Mouse (Mus musculus) forebrain, embryonic 16.5 days (tissue): ENCODE results near the gene Aspscr1. TPM values are rescaled to one million over a fixed set of nuclear protein-coding genes. Genes with fewer than 3 reads are reported as not detected.
"Not testable (repeated sequence)": the region's sequence is repeated elsewhere in the genome, so short reads cannot be mapped to it uniquely, and the experiment has no call there.

Experiments used
- ATAC-seq: fragments of 200-750 bp; cut with Nextera tagmentation; 2 replicates; pipeline ENCODE4 v1.8.0; 2017; ENCODE audit warnings: mild to moderate bottlenecking, moderate library complexity
- H3K27ac ChIP-seq: fragments of 300-500 bp; sonication (generic); 2 replicates; pipeline ENCODE4 v1.5.1; 2014; ENCODE audit warnings: low read length, control low read depth
- H3K27me3 ChIP-seq: fragments of 300-500 bp; sonication (generic); replicated peaks from 2 replicates; pipeline ENCODE4 v1.6.1; 2014; ENCODE audit warnings: low read length; ENCODE audit not compliant: control insufficient read depth, insufficient read depth
- H3K36me3 ChIP-seq: fragments of 300-500 bp; sonication (generic); 2 replicates; pipeline ENCODE4 v1.6.1; 2014; ENCODE audit not compliant: control insufficient read depth, insufficient read depth
- H3K4me1 ChIP-seq: fragments of 300-500 bp; sonication (generic); replicated peaks from 2 replicates; pipeline ENCODE4 v1.6.1; 2014; ENCODE audit warnings: low read length; ENCODE audit not compliant: control insufficient read depth, insufficient read depth
- H3K4me2 ChIP-seq: fragments of 300-500 bp; sonication (generic); 2 replicates; pipeline ENCODE4 v1.6.1; 2014; ENCODE audit warnings: mild to moderate bottlenecking, low read length, control low read depth
- H3K4me3 ChIP-seq: fragments of 300-500 bp; sonication (generic); replicated peaks from 2 replicates; pipeline ENCODE4 v1.5.1; 2014; ENCODE audit warnings: mild to moderate bottlenecking, low read length, control low read depth
- H3K9ac ChIP-seq: fragments of 300-500 bp; sonication (generic); replicated peaks from 2 replicates; pipeline ENCODE4 v1.6.1; 2014; ENCODE audit warnings: low read depth, low read length, control low read depth
- H3K9me3 ChIP-seq: fragments of 300-500 bp; sonication (generic); 2 replicates; pipeline ENCODE4 v1.6.1; 2016; ENCODE audit warnings: low read length; ENCODE audit not compliant: control insufficient read depth
- WGBS: fragments of 180-500 bp; shearing (Covaris S2); extraction: QIAGEN DNeasy Blood & Tissue Kit; methylation state at CpG from one replicate; pipeline ENCODE4 v1.1.7; 2014; 5-methylcytosine and 5-hydroxymethylcytosine counted together
- polyA plus RNA-seq: library from polyadenylated mRNA; unstranded; fragments of >200 nt; fragmentation: Nextera tagmentation; extraction: Ambion mirVana; gene quantifications from 2 replicates; pipeline ENCODE4 v1.2.1, GENCODE M21; 2015

The Aspscr1 gene
- polyA plus RNA-seq, 1 experiment from 2014 or later, result 158 TPM

DNA sequence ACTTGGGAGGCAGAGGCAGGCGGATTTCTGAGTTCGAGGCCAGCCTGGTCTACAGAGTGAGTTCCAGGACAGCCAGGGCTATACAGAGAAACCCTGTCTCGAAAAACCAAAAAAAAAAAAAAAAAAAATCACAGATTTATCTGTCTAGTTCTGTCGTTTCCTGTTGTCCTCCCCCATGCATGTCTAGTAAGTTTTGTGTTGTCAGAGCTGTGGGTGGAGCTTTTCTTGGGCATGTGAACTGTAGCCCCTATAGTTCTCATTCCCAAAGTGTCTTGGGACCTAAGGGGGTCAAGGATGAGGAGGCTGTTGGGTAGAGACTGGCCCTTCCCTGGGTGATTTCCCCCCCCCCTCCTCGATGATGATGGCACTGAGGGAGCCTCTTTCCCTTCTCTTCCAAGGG is 3.1 kb downstream of the Aspscr1 start:
- H3K27ac ChIP-seq, H3K27me3 ChIP-seq, H3K36me3 ChIP-seq, ATAC-seq, H3K4me2 ChIP-seq, H3K9ac ChIP-seq, H3K9me3 ChIP-seq, H3K4me3 ChIP-seq: not testable (repeated sequence)
- peaks cover 10% of the 10 kb centered on the region for H3K4me1 ChIP-seq
- 92% methylated on average over 4 of the region's 5 CpGs for WGBS

DNA sequence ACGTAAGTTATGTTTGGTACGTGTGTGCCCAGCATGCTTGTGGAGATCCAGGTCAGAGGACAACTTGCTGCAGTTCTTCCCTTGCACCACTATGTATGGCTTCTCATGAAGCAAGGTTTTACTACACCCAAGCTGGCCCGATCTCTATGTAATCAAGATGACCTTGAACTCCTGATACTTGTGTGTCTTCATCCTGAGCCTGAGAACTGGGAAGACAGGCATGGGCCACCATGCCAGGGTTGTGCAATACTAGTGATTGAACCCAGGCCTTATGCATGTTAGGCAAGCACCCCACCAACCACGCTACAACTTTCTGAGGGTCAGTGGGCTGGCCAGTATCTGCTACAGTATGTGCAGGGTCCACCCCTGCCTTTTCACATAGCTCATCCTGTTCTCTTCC is 4.2 kb downstream of the Aspscr1 start:
- WGBS, result 93% methylated on average over 4 of the region's 4 CpGs
- H3K4me1 ChIP-seq, result peaks cover 10% of the 10 kb centered on the region
- no peaks in the 10 kb centered on the region for H3K9me3 ChIP-seq
- no peak overlapping the region for H3K9ac ChIP-seq
- no peak overlapping the region for H3K4me2 ChIP-seq
- no peaks in the 10 kb centered on the region for H3K27me3 ChIP-seq
- H3K36me3 ChIP-seq, result peaks cover 10% of the 10 kb centered on the region; the same call in 1 of the 2 replicates
- no peak overlapping the region for H3K4me3 ChIP-seq
- no peak for ATAC-seq
- H3K27ac ChIP-seq, result no peak overlapping the region

DNA sequence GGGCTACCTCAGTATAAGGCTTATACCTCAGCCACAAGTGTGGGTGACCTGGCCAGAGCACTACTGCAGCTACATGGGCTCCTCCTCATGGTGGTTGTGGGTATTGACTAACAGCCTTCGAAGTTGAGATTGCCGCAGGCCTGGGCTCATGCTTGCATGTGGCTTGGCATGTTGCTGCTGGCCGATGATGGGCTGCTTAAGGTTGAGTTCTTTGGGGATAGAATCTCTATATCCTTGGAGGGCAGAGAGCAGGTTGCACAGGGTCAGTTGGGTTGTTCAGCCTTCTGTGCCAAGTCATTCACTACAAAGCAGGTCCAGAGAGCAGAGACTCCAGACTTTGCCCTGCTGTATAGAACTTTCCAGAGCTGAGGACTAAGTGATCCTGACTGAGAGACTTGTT is 7.1 kb downstream of the Aspscr1 start:
- no peak overlapping the region for H3K9ac ChIP-seq
- no peak overlapping the region for H3K4me2 ChIP-seq
- H3K27ac ChIP-seq, result no peak overlapping the region
- H3K4me1 ChIP-seq, result no peaks in the 10 kb centered on the region; the same call in 1 of the 2 replicates
- H3K4me3 ChIP-seq, result no peak overlapping the region
- no peak for ATAC-seq
- H3K27me3 ChIP-seq, result no peaks in the 10 kb centered on the region
- H3K9me3 ChIP-seq, result no peaks in the 10 kb centered on the region
- 83% methylated on average over 3 of the region's 3 CpGs for WGBS
- peaks cover 16% of the 10 kb centered on the region; the same call in 1 of the 2 replicates for H3K36me3 ChIP-seq

DNA sequence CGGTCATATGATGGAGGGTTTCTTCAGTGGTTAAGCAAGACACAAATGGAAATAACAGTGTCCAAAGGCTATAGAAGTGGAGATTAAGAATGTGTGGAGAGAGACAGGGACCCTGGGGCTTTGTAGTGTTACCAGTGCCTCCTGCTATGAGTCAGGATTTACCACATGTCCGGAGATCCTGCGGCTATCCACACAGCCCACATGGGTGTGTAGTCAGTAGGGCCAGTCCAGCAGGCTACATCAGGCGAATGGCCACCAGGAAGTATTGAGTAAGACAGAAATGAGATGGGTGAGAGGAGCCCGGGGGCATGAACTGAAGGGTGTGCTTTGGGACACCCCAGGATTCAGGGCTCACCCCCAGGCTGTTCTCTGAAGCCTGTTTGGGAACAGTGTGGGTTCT is 9.9 kb downstream of the Aspscr1 start:
- Histone ChIP-seq H3K27me3 (no peaks in the 10 kb centered on the region), H3K4me1 (no peaks in the 10 kb centered on the region), H3K4me3 (no peak overlapping the region), H3K4me2 (no peak overlapping the region), H3K9ac (no peak overlapping the region), H3K27ac (no peak overlapping the region), H3K36me3 (peaks cover 14% of the 10 kb centered on the region; the same call in 1 of the 2 replicates), H3K9me3 (no peaks in the 10 kb centered on the region)
- 96% methylated on average over 5 of the region's 5 CpGs for WGBS
- ATAC-seq, result no peak

DNA sequence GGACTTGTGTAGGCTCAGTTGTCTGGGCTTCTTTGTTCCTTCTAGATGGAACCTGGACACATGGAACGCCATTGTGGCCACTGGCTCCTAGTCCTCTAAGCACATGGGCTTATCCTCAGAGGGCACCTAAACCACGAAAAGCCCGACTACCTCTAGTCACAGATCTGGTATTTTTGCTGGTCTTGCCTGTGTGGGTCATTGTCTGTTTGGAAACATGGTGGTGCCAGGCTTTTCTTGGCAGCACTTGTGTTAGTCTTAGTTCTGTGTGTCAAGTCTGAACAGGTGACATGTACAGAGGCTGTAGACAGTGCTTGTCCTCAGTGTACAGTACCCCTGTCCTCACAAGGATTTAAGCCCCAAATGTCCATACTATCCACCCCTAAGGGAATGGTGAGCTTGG is 10.8 kb downstream of the Aspscr1 start:
- Histone ChIP-seq H3K36me3 (peaks cover 13% of the 10 kb centered on the region; the same call in 1 of the 2 replicates), H3K9ac (no peak overlapping the region; the same call in 1 of the 2 replicates), H3K27me3 (no peaks in the 10 kb centered on the region), H3K4me3 (no peak overlapping the region), H3K9me3 (no peaks in the 10 kb centered on the region), H3K4me2 (no peak overlapping the region), H3K4me1 (no peaks in the 10 kb centered on the region), H3K27ac (no peak overlapping the region)
- no peak for ATAC-seq
- 90% methylated on average over 3 of the region's 3 CpGs for WGBS

DNA sequence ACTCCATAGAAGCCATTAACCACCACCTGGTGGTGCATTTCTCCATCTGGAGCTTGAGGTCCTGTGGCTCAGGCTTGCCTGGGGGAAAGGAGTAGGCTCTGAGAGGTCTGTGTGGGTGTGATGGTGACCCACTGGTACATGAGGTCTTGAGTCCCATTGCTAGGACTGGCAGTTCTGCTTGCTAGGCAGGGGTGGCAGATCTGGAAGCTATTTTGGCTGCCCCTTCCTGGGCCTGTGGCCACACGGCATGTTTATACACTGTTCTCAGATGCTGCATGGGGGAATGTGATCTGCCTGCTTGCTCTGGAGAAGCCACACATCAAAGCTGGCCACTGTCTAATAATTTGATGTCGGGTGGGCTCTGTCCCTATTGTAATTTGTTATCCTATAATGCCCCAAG is 11.3 kb downstream of the Aspscr1 start:
- 91% methylated on average over 2 of the region's 2 CpGs for WGBS
- no peak for ATAC-seq
- H3K27ac ChIP-seq, result no peak overlapping the region
- no peaks in the 10 kb centered on the region for H3K27me3 ChIP-seq
- H3K4me3 ChIP-seq, result no peak overlapping the region
- H3K9ac ChIP-seq, result no peak overlapping the region; the same call in 1 of the 2 replicates
- peaks cover 16% of the 10 kb centered on the region; the same call in 1 of the 2 replicates for H3K36me3 ChIP-seq
- no peaks in the 10 kb centered on the region for H3K4me1 ChIP-seq
- no peaks in the 10 kb centered on the region for H3K9me3 ChIP-seq
- no peak overlapping the region for H3K4me2 ChIP-seq

DNA sequence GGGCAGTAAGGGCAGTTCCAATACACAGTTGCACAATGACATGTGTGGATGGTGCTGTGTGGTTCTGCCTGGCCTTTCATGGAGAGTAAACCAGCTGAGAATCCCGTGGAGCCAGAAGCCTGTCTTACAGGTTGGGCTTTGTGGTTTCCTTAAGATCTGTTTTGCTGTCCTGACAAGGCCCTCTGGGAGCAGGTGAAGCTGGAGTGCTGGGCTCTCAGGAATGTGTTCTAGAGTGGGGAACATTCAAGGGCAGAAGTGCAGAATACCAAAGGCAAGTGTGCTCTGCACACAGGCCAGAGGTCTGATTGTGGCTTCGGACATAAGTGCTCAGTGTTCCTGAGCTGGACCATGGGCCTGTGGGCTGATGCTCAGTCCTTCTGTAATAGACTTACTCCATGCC is 11.9 kb downstream of the Aspscr1 start:
- Histone ChIP-seq H3K9ac (no peak overlapping the region), H3K4me1 (no peaks in the 10 kb centered on the region), H3K9me3 (no peaks in the 10 kb centered on the region), H3K27me3 (no peaks in the 10 kb centered on the region), H3K4me3 (no peak overlapping the region), H3K27ac (no peak overlapping the region), H3K36me3 (peaks cover 19% of the 10 kb centered on the region; the same call in 1 of the 2 replicates), H3K4me2 (no peak overlapping the region)
- no peak for ATAC-seq
- WGBS, result 85% methylated on average over 2 of the region's 2 CpGs

DNA sequence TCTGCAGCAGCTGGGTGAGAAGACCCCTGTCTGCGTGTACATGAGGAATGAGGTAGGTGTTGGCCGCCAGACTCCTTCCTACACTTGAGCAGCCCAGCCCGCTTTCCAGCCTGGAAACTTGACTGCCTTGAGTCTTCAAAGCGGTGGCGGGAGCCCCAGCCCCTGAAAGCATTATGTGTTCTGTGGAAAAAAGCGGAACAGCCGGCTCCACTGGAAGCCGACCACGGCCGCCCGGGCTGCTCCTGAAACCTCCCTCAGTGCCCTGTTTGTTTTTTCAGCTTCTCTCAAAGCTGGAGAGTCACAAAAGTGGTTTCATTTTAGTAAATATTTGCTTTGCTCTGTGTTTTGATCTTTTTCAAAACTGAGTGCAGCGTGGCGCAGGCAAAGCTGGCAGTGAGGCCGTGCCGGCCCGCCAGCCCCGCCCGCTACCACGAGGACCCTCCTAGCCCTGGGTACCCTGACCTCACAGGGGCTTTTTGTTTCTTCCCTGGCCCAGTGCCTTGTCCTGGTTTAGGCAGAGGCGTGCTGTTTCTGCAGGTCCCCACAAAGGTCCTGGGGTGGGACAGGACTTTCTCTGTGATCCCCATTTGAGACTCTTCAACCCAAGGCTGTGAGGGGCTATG is 14.0 kb downstream of the Aspscr1 start:
- no peak for ATAC-seq
- WGBS, result 74% methylated on average over 20 of the region's 20 CpGs
- Histone ChIP-seq H3K9ac (no peak overlapping the region), H3K4me1 (no peaks in the 10 kb centered on the region), H3K4me3 (no peak overlapping the region), H3K4me2 (no peak overlapping the region), H3K9me3 (no peaks in the 10 kb centered on the region), H3K27me3 (no peaks in the 10 kb centered on the region), H3K27ac (no peak overlapping the region), H3K36me3 (peaks cover 16% of the 10 kb centered on the region; the same call in 1 of the 2 replicates)

DNA sequence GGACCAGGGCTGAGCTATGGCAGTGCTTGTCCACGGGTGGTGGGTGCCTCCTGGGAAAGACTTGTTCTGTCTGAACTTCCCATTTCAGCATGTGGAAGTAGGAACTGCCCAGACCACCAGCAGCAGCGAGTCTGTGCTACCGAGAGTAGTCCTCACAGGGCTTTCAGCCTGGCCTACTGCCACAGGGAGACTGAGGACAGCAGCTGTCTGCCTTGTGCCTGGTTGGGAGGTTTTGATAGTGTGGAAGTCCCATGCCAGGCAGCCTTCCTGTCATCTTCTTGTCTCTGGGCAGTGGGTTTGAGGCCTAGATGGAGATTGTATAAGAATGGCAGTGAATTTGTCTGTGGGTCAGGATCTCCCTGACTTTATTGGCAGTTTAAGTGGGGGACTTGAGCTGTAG is 16.6 kb downstream of the Aspscr1 start:
- Histone ChIP-seq H3K9me3 (no peaks in the 10 kb centered on the region), H3K27ac (no peak overlapping the region), H3K4me1 (no peaks in the 10 kb centered on the region), H3K4me2 (no peak overlapping the region), H3K36me3 (peaks cover 11% of the 10 kb centered on the region; the same call in 1 of the 2 replicates), H3K27me3 (no peaks in the 10 kb centered on the region), H3K4me3 (no peak overlapping the region), H3K9ac (no peak overlapping the region)
- 91% methylated on average over 3 of the region's 3 CpGs for WGBS
- ATAC-seq, result no peak
